Mouse (Mus musculus) brain, adult 10 weeks (tissue): ENCODE data around the gene A330070K13Rik. TPM values are rescaled to one million over a fixed set of nuclear protein-coding genes. Genes with fewer than 3 reads are reported as not detected.

Source experiments
- polyA plus RNA-seq: library from polyadenylated mRNA; stranded (reverse); fragments of 350-450 nt; fragmentation: Illumina TruSeq; extraction: RNeasy Lipid Tissue Mini Kit (QIAGEN cat#74804); gene quantifications from one replicate; pipeline ENCODE4 v1.2.3, GENCODE M21; 2015; ENCODE audit warnings: low read depth, low replicate concordance

The A330070K13Rik gene
- polyA plus RNA-seq = 2.1 TPM

GRCm38 (mm10) chr5:130384222-130384912 lies at the start of gene A330070K13Rik:
Gene A330070K13Rik (minus strand): TSS chr5:130384631.

DNA sequence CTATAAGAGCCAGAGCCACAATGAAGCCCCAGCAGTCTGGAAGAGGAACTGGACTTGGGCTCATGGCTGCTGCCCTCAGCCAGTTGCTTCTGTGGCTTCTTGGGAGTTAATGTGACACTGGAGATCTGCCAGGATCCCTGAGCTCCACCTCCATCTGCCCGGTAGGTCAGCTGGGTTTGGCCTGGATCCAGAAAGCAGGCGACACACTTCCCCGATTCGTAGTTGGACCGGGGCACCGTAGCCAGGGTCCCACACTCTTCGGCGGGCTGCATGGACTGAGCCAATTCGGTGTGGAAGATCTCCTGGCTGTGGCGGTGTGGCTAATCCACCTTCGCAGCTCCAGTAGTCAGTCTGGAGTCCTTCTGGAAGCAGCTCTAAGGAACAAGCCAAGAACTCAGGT lies 15.2 kb downstream of the A330070K13Rik start, which contains the start of gene Caln1:
Gene Caln1 (plus strand): TSS at position 219 of the 400 bp plus-strand sequence.

Other genes starting within 250 kb of the A330070K13Rik start
- gene Kctd7, start 239.8 kb downstream of the A330070K13Rik start, polyA plus RNA-seq = 8.3 TPM
- 48.7 TPM for gene Rabgef1, start 212.8 kb downstream of the A330070K13Rik start, polyA plus RNA-seq
- gene Tmem248, start 167.6 kb downstream of the A330070K13Rik start, polyA plus RNA-seq = 29.4 TPM
- 110 TPM for gene Sbds, start 129.1 kb downstream of the A330070K13Rik start, polyA plus RNA-seq
- gene Tyw1, start 129.0 kb downstream of the A330070K13Rik start, polyA plus RNA-seq = 9.8 TPM
- 70.8 TPM for gene Caln1, start 15.2 kb downstream of the A330070K13Rik start, polyA plus RNA-seq